Mouse (Mus musculus) cortical plate, adult 2 months (tissue): ENCODE measurements around the gene Pik3ap1.

Source experiments
- CTCF ChIP-seq: fragments of 200-500 bp; IDR thresholded peaks from 2 replicates; pipeline ENCODE4 v1.5.1; 2011; ENCODE audit warnings: mild to moderate bottlenecking, control low read depth, low read length; ENCODE audit not compliant: insufficient read depth; ENCODE audit errors: extremely low read depth
- POLR2A ChIP-seq: fragments of 200-500 bp; IDR thresholded peaks from 2 replicates; pipeline ENCODE4 v1.6.1; 2011; ENCODE audit warnings: mild to moderate bottlenecking, low read length, control low read depth; ENCODE audit not compliant: insufficient read depth; ENCODE audit errors: extremely low read depth

- no peak for TF ChIP-seq POLR2A
- no peak for TF ChIP-seq CTCF
Measured at GRCm38 (mm10) chr19:41282718-41283117, 102.2 kb downstream of the Pik3ap1 start.
